Mouse (Mus musculus) yolk sac, embryonic 10.5 days (tissue): ENCODE data around the gene Osbpl5.
"Not testable (repeated sequence)": the region's sequence is repeated elsewhere in the genome, so short reads cannot be mapped to it uniquely, and the experiment has no call there.

ENCODE experiments used
- DNase-seq: peaks from one replicate; pipeline ENCODE4 v3.0.0-alpha.2; 2017; ENCODE audit warnings: low spot score

Osbpl5 gene

GRCm38 (mm10) chr7:143643949-143644348 lies 112.8 kb downstream of the Osbpl5 start:
- DNase-seq, result not testable (repeated sequence)
